Mouse (Mus musculus) limb, embryonic 15.5 days (tissue): ENCODE measurements around the gene Oxsr1. TPM values are rescaled to one million over a fixed set of nuclear protein-coding genes. Genes with fewer than 3 reads are reported as not detected.
"Not testable (repeated sequence)": the region's sequence is repeated elsewhere in the genome, so short reads cannot be mapped to it uniquely, and the experiment has no call there.

Experiments used
- ATAC-seq: fragments of 200-750 bp; cut with Nextera tagmentation; 2 replicates; pipeline ENCODE4 v1.8.0; 2017; ENCODE audit warnings: low read depth, moderate TSS enrichment; ENCODE audit not compliant: insufficient number of reproducible peaks, low FRiP score, low TSS enrichment
- H3K27ac ChIP-seq: fragments of 300-500 bp; sonication (generic); 2 replicates; pipeline ENCODE4 v1.5.1; 2015; ENCODE audit warnings: moderate library complexity, mild to moderate bottlenecking, inconsistent platforms
- H3K27me3 ChIP-seq: fragments of 300-500 bp; sonication (generic); 2 replicates; pipeline ENCODE4 v1.6.1; 2015; ENCODE audit warnings: inconsistent platforms
- H3K36me3 ChIP-seq: fragments of 300-500 bp; sonication (generic); 2 replicates; pipeline ENCODE4 v1.6.1; 2015; ENCODE audit warnings: inconsistent platforms
- H3K4me1 ChIP-seq: fragments of 300-500 bp; sonication (generic); 2 replicates; pipeline ENCODE4 v1.6.1; 2015; ENCODE audit warnings: inconsistent platforms
- H3K4me2 ChIP-seq: fragments of 300-500 bp; sonication (generic); 2 replicates; pipeline ENCODE4 v1.6.1; 2015; ENCODE audit warnings: mild to moderate bottlenecking, inconsistent platforms
- H3K4me3 ChIP-seq: fragments of 300-500 bp; sonication (generic); 2 replicates; pipeline ENCODE4 v1.5.1; 2015; ENCODE audit warnings: mild to moderate bottlenecking, inconsistent platforms
- H3K9ac ChIP-seq: fragments of 300-500 bp; sonication (generic); 2 replicates; pipeline ENCODE4 v1.6.1; 2015; ENCODE audit warnings: inconsistent platforms
- H3K9me3 ChIP-seq: fragments of 300-500 bp; sonication (generic); 2 replicates; pipeline ENCODE4 v1.6.1; 2016; ENCODE audit warnings: inconsistent platforms
- WGBS: fragments of 180-500 bp; shearing (Covaris S2); methylation state at CpG from one replicate; pipeline ENCODE4 v1.1.7; 2015; 5-methylcytosine and 5-hydroxymethylcytosine counted together
- polyA plus RNA-seq: library from polyadenylated mRNA; unstranded; fragments of >200 nt; fragmentation: Nextera tagmentation; extraction: Ambion mirVana; gene quantifications from 2 replicates; pipeline ENCODE4 v1.2.1, GENCODE M21; 2015

Oxsr1 gene
- polyA plus RNA-seq, 1 experiment from 2014 or later = 11.5 TPM

GRCm38 (mm10) chr9:119309067-119309466, 13.2 kb downstream of the Oxsr1 start:
- H3K9ac ChIP-seq = no peak overlapping the region
- WGBS = 86% methylated on average over 1 of the region's 1 CpGs

GRCm38 (mm10) chr9:119305863-119306262, 16.4 kb downstream of the Oxsr1 start:
- WGBS = 94% methylated on average over 7 of the region's 7 CpGs
- no peak for ATAC-seq

More at GRCm38 (mm10) chr9:119309067-119309466, 13.2 kb downstream of the Oxsr1 start:
- Histone ChIP-seq H3K4me1 (no peaks in the 10 kb centered on the region), H3K4me3 (no peak overlapping the region), H3K4me2 (no peak overlapping the region), H3K27me3 (no peaks in the 10 kb centered on the region), H3K36me3 (no peaks in the 10 kb centered on the region), H3K9me3 (no peaks in the 10 kb centered on the region), H3K27ac (no peak overlapping the region)
- ATAC-seq = no peak

GRCm38 (mm10) chr9:119298563-119298962, 23.7 kb downstream of the Oxsr1 start:
- Histone ChIP-seq H3K4me2 (no peak overlapping the region), H3K27ac (no peak overlapping the region), H3K27me3 (no peaks in the 10 kb centered on the region), H3K4me1 (no peaks in the 10 kb centered on the region), H3K9me3 (no peaks in the 10 kb centered on the region), H3K9ac (no peak overlapping the region), H3K36me3 (peaks cover 7% of the 10 kb centered on the region), H3K4me3 (no peak overlapping the region)
- WGBS = 81% methylated on average over 3 of the region's 3 CpGs
- no peak for ATAC-seq

More at GRCm38 (mm10) chr9:119305863-119306262, 16.4 kb downstream of the Oxsr1 start:
- H3K4me1 ChIP-seq = no peaks in the 10 kb centered on the region
- no peaks in the 10 kb centered on the region for H3K27me3 ChIP-seq
- H3K4me3 ChIP-seq = no peak overlapping the region
- no peaks in the 10 kb centered on the region for H3K9me3 ChIP-seq
- peaks cover 7% of the 10 kb centered on the region for H3K36me3 ChIP-seq
- no peak overlapping the region for H3K9ac ChIP-seq
- H3K4me2 ChIP-seq = no peak overlapping the region
- H3K27ac ChIP-seq = no peak overlapping the region

GRCm38 (mm10) chr9:119297696-119298095, 24.5 kb downstream of the Oxsr1 start:
- Histone ChIP-seq H3K4me2 (no peak overlapping the region), H3K27ac (no peak overlapping the region), H3K27me3 (no peaks in the 10 kb centered on the region), H3K4me1 (no peaks in the 10 kb centered on the region), H3K9ac (no peak overlapping the region), H3K36me3 (peaks cover 7% of the 10 kb centered on the region), H3K9me3 (no peaks in the 10 kb centered on the region), H3K4me3 (no peak overlapping the region)
- 89% methylated on average over 6 of the region's 6 CpGs for WGBS
- no peak for ATAC-seq

GRCm38 (mm10) chr9:119290791-119291190, 31.4 kb downstream of the Oxsr1 start:
- Histone ChIP-seq H3K4me1 (no peaks in the 10 kb centered on the region), H3K9ac (no peak overlapping the region), H3K4me2 (no peak overlapping the region), H3K27ac (no peak overlapping the region), H3K4me3 (no peak overlapping the region), H3K36me3 (peaks cover 20% of the 10 kb centered on the region), H3K9me3 (no peaks in the 10 kb centered on the region), H3K27me3 (no peaks in the 10 kb centered on the region)
- 89% methylated on average over 3 of the region's 3 CpGs for WGBS
- no peak for ATAC-seq

- Histone ChIP-seq H3K27me3 (no peaks in the 10 kb centered on the region), H3K4me1 (peaks cover 5% of the 10 kb centered on the region; the same call in 1 of the 2 replicates)
These were observed 41.1 kb downstream of the Oxsr1 start for GRCm38 (mm10) chr9:119280894-119281682.

GRCm38 (mm10) chr9:119278031-119278430, 44.2 kb downstream of the Oxsr1 start:
- Histone ChIP-seq H3K27me3 (no peaks in the 10 kb centered on the region), H3K4me3 (no peak overlapping the region), H3K27ac (no peak overlapping the region), H3K9ac (no peak overlapping the region), H3K9me3 (no peaks in the 10 kb centered on the region), H3K36me3 (peaks cover 16% of the 10 kb centered on the region), H3K4me1 (peaks cover 5% of the 10 kb centered on the region; the same call in 1 of the 2 replicates), H3K4me2 (no peak overlapping the region)
- ATAC-seq = no peak
- WGBS = 92% methylated on average over 5 of the region's 5 CpGs

More at GRCm38 (mm10) chr9:119280894-119281682, 41.1 kb downstream of the Oxsr1 start:
- WGBS = 92% methylated on average over 5 of the region's 5 CpGs
- ATAC-seq = no peak
- H3K27ac ChIP-seq = no peak overlapping the region
- no peak overlapping the region for H3K9ac ChIP-seq
- H3K4me3 ChIP-seq = no peak overlapping the region
- H3K4me2 ChIP-seq = no peak overlapping the region
- H3K9me3 ChIP-seq = no peaks in the 10 kb centered on the region
- H3K36me3 ChIP-seq = peaks cover 23% of the 10 kb centered on the region

- WGBS = 65% methylated on average over 7 of the region's 7 CpGs
- Histone ChIP-seq H3K4me3 (no peak overlapping the region), H3K9me3 (no peaks in the 10 kb centered on the region), H3K4me1 (peaks cover 5% of the 10 kb centered on the region; the same call in 1 of the 2 replicates), H3K4me2 (no peak overlapping the region), H3K27ac (no peak overlapping the region), H3K9ac (no peak overlapping the region), H3K27me3 (no peaks in the 10 kb centered on the region), H3K36me3 (peaks cover 5% of the 10 kb centered on the region; the same call in 1 of the 2 replicates)
- no peak for ATAC-seq
These were observed 45.9 kb downstream of the Oxsr1 start for GRCm38 (mm10) chr9:119276321-119276720.

GRCm38 (mm10) chr9:119274814-119275213, 47.4 kb downstream of the Oxsr1 start:
- WGBS = 92% methylated on average over 5 of the region's 5 CpGs
- ATAC-seq, H3K4me1 ChIP-seq: not testable (repeated sequence)

GRCm38 (mm10) chr9:119271496-119271895, 50.7 kb downstream of the Oxsr1 start:
- Histone ChIP-seq H3K4me1 (peaks cover 3% of the 10 kb centered on the region; the same call in 1 of the 2 replicates), H3K4me3 (no peak overlapping the region)
- ATAC-seq = no peak

More at GRCm38 (mm10) chr9:119274814-119275213, 47.4 kb downstream of the Oxsr1 start:
- H3K9me3 ChIP-seq, H3K4me2 ChIP-seq, H3K36me3 ChIP-seq, H3K27me3 ChIP-seq, H3K4me3 ChIP-seq, H3K9ac ChIP-seq, H3K27ac ChIP-seq: not testable (repeated sequence)

GRCm38 (mm10) chr9:119268588-119269145, 53.6 kb downstream of the Oxsr1 start:
- WGBS = 97% methylated on average over 11 of the region's 11 CpGs
- no peak overlapping the region for H3K4me3 ChIP-seq
- H3K9me3 ChIP-seq = no peaks in the 10 kb centered on the region
- H3K9ac ChIP-seq = no peak overlapping the region
- peaks cover 36% of the 10 kb centered on the region for H3K36me3 ChIP-seq
- no peak overlapping the region for H3K27ac ChIP-seq
- no peak for ATAC-seq
- no peaks in the 10 kb centered on the region for H3K27me3 ChIP-seq
- no peak overlapping the region for H3K4me2 ChIP-seq
- H3K4me1 ChIP-seq = no peaks in the 10 kb centered on the region

More at GRCm38 (mm10) chr9:119271496-119271895, 50.7 kb downstream of the Oxsr1 start:
- Histone ChIP-seq H3K36me3 (peaks cover 27% of the 10 kb centered on the region), H3K4me2 (no peak overlapping the region), H3K27me3 (no peaks in the 10 kb centered on the region), H3K27ac (no peak overlapping the region), H3K9me3 (no peaks in the 10 kb centered on the region), H3K9ac (no peak overlapping the region)
- WGBS = 84% methylated on average over 4 of the region's 4 CpGs

GRCm38 (mm10) chr9:119268120-119268519, 54.1 kb downstream of the Oxsr1 start:
- no peak overlapping the region for H3K4me2 ChIP-seq
- no peaks in the 10 kb centered on the region for H3K27me3 ChIP-seq
- H3K9ac ChIP-seq = no peak overlapping the region
- no peak overlapping the region for H3K4me3 ChIP-seq
- ATAC-seq = no peak
- no peak overlapping the region for H3K27ac ChIP-seq
- 87% methylated on average over 6 of the region's 6 CpGs for WGBS
- no peaks in the 10 kb centered on the region for H3K9me3 ChIP-seq
- H3K36me3 ChIP-seq = peaks cover 36% of the 10 kb centered on the region
- no peaks in the 10 kb centered on the region for H3K4me1 ChIP-seq
